Mouse (Mus musculus) adrenal gland, adult (tissue): ENCODE results near the gene Ackr4.

Experiments used
- DNase-seq, 2 experiments: peaks; one replicate each; pipeline ENCODE4 v3.0.0; 2022 to 2023; ENCODE audit warnings: low spot score in 1 of 2; ENCODE audit not compliant: inconsistent age in 2 of 2

The Ackr4 gene

GRCm38 (mm10) chr9:104126833-104127232 lies at the start of gene Ackr4:
Gene Ackr4, minus strand, starts transcription at chr9:104126933.
- no peak for DNase-seq

- no peak for DNase-seq
Measured at GRCm38 (mm10) chr9:104172342-104172741, 45.6 kb upstream of the Ackr4 start.

- DNase-seq: peak in 1 of 2 experiments; percentile 49
Measured at GRCm38 (mm10) chr9:104171651-104172050, 44.9 kb upstream of the Ackr4 start.

GRCm38 (mm10) chr9:104169986-104170385 lies 43.3 kb upstream of the Ackr4 start:
- no peak for DNase-seq

GRCm38 (mm10) chr9:104165926-104166325 lies 39.2 kb upstream of the Ackr4 start:
- no peak for DNase-seq

GRCm38 (mm10) chr9:104164194-104164593 lies 37.5 kb upstream of the Ackr4 start:
- no peak for DNase-seq

GRCm38 (mm10) chr9:104161117-104161516 lies 34.4 kb upstream of the Ackr4 start:
- no peak for DNase-seq

- DNase-seq: no peak
Measured at GRCm38 (mm10) chr9:104157291-104157690, 30.6 kb upstream of the Ackr4 start.

- DNase-seq: no peak
Measured at GRCm38 (mm10) chr9:104156506-104156905, 29.8 kb upstream of the Ackr4 start.

- no peak for DNase-seq
Measured at GRCm38 (mm10) chr9:104155100-104155715, 28.5 kb upstream of the Ackr4 start.

- DNase-seq: no peak
Measured at GRCm38 (mm10) chr9:104152121-104152520, 25.4 kb upstream of the Ackr4 start.

- DNase-seq: no peak
Measured at GRCm38 (mm10) chr9:104148969-104149368, 22.2 kb upstream of the Ackr4 start.

GRCm38 (mm10) chr9:104146683-104147082 lies 19.9 kb upstream of the Ackr4 start:
- no peak for DNase-seq

GRCm38 (mm10) chr9:104144314-104144996 lies 17.7 kb upstream of the Ackr4 start:
- DNase-seq: no peak

- DNase-seq: no peak
Measured at GRCm38 (mm10) chr9:104142805-104143204, 16.1 kb upstream of the Ackr4 start.

GRCm38 (mm10) chr9:104140351-104140750 lies 13.6 kb upstream of the Ackr4 start:
- no peak for DNase-seq

GRCm38 (mm10) chr9:104130141-104130755 lies 3.5 kb upstream of the Ackr4 start:
- DNase-seq: no peak

GRCm38 (mm10) chr9:104128110-104128509 lies 1.4 kb upstream of the Ackr4 start:
- DNase-seq: no peak

- DNase-seq: no peak
Measured at GRCm38 (mm10) chr9:104123622-104124021, 3.1 kb downstream of the Ackr4 start.

GRCm38 (mm10) chr9:104123101-104123500 lies 3.6 kb downstream of the Ackr4 start:
- DNase-seq: no peak

GRCm38 (mm10) chr9:104109151-104109550 lies 17.6 kb downstream of the Ackr4 start:
- DNase-seq: no peak

- DNase-seq: no peak
Measured at GRCm38 (mm10) chr9:104108571-104109143, 18.1 kb downstream of the Ackr4 start.
